Mouse (Mus musculus): ENCODE measurements around the gene Gpr19. TPM values are rescaled to one million over a fixed set of nuclear protein-coding genes. Genes with fewer than 3 reads are reported as not detected.
A peak's percentile ranks its signal among the peaks of the same experiment; 100 is the strongest.

Gpr19 gene
- polyA plus RNA-seq, 1 experiment from 2014 or later: 29.9 TPM

- no peaks in the 10 kb centered on the region for H3K36me3 ChIP-seq
- no peak overlapping the region for H3K27ac ChIP-seq
- no peak overlapping the region for H3K4me3 ChIP-seq
- H3K9me3 ChIP-seq: no peaks in the 10 kb centered on the region
- DNase-seq (ENCODE audit: low spot score): no peak
- WGBS: 83% methylated on average over 2 of the region's 2 CpGs
- peaks cover 10% of the 10 kb centered on the region for H3K4me1 ChIP-seq (replicated peaks)
- H3K27me3 ChIP-seq (ENCODE audit: insufficient read depth, poor library complexity, severe bottlenecking): no peaks in the 10 kb centered on the region
These were observed 48.9 kb downstream of the Gpr19 start for GRCm38 (mm10) chr6:134849461-134849860.

GRCm38 (mm10) chr6:134848197-134848890 is 50.0 kb downstream of the Gpr19 start:
- WGBS: 80% methylated on average over 5 of the region's 5 CpGs
- Histone ChIP-seq H3K27me3 (ENCODE audit: insufficient read depth, poor library complexity, severe bottlenecking) (no peaks in the 10 kb centered on the region), H3K36me3 (no peaks in the 10 kb centered on the region)

GRCm38 (mm10) chr6:134847550-134847949 is 50.8 kb downstream of the Gpr19 start:
- no peaks in the 10 kb centered on the region for H3K9me3 ChIP-seq
- no peaks in the 10 kb centered on the region for H3K36me3 ChIP-seq
- 0 out of 2 replicates have a peak, but pooled peaks cover 3% of the 10 kb centered on the region for H3K4me1 ChIP-seq (replicated peaks)
- 81% methylated on average over 4 of the region's 4 CpGs for WGBS
- H3K4me3 ChIP-seq: no peak overlapping the region
- H3K27ac ChIP-seq: no peak overlapping the region
- no peak for DNase-seq (ENCODE audit: low spot score)
- H3K27me3 ChIP-seq (ENCODE audit: insufficient read depth, poor library complexity, severe bottlenecking): no peaks in the 10 kb centered on the region

More at GRCm38 (mm10) chr6:134848197-134848890, 50.0 kb downstream of the Gpr19 start:
- 0 out of 2 replicates have a peak, but pooled peaks cover 3% of the 10 kb centered on the region for H3K4me1 ChIP-seq (replicated peaks)
- H3K4me3 ChIP-seq: no peak overlapping the region
- no peaks in the 10 kb centered on the region for H3K9me3 ChIP-seq
- peak; percentile 30 for DNase-seq (ENCODE audit: low spot score)
- no peak overlapping the region for H3K27ac ChIP-seq

GRCm38 (mm10) chr6:134846308-134846707 is 52.1 kb downstream of the Gpr19 start:
- WGBS: 79% methylated on average over 6 of the region's 6 CpGs
- no peaks in the 10 kb centered on the region for H3K9me3 ChIP-seq
- peak overlapping the region; percentile 26; the same call in 1 of the 2 replicates for H3K27ac ChIP-seq

GRCm38 (mm10) chr6:134845726-134846125 is 52.7 kb downstream of the Gpr19 start:
- Histone ChIP-seq H3K27me3 (ENCODE audit: insufficient read depth, poor library complexity, severe bottlenecking) (no peaks in the 10 kb centered on the region), H3K36me3 (no peaks in the 10 kb centered on the region), H3K4me1 (replicated peaks) (0 out of 2 replicates have a peak, but pooled peaks cover 3% of the 10 kb centered on the region), H3K4me3 (no peak overlapping the region), H3K9me3 (no peaks in the 10 kb centered on the region), H3K27ac (no peak overlapping the region)
- WGBS: 87% methylated on average over 4 of the region's 4 CpGs
- no peak for DNase-seq (ENCODE audit: low spot score)

More at GRCm38 (mm10) chr6:134846308-134846707, 52.1 kb downstream of the Gpr19 start:
- Histone ChIP-seq H3K4me1 (replicated peaks) (0 out of 2 replicates have a peak, but pooled peaks cover 3% of the 10 kb centered on the region), H3K36me3 (no peaks in the 10 kb centered on the region), H3K4me3 (no peak overlapping the region), H3K27me3 (ENCODE audit: insufficient read depth, poor library complexity, severe bottlenecking) (no peaks in the 10 kb centered on the region)
- DNase-seq (ENCODE audit: low spot score): no peak

- H3K36me3 ChIP-seq: no peaks in the 10 kb centered on the region
- no peak for DNase-seq (ENCODE audit: low spot score)
- H3K27ac ChIP-seq: no peak overlapping the region
- H3K27me3 ChIP-seq (ENCODE audit: insufficient read depth, poor library complexity, severe bottlenecking): no peaks in the 10 kb centered on the region
- 82% methylated on average over 2 of the region's 2 CpGs for WGBS
- no peaks in the 10 kb centered on the region for H3K9me3 ChIP-seq
- no peaks in the 10 kb centered on the region for H3K4me1 ChIP-seq (replicated peaks)
- H3K4me3 ChIP-seq: no peak overlapping the region
These were observed 58.0 kb downstream of the Gpr19 start for GRCm38 (mm10) chr6:134840346-134840745.

- Histone ChIP-seq H3K27me3 (ENCODE audit: insufficient read depth, poor library complexity, severe bottlenecking) (no peaks in the 10 kb centered on the region), H3K4me3 (no peak overlapping the region), H3K4me1 (replicated peaks) (no peaks in the 10 kb centered on the region), H3K27ac (no peak overlapping the region), H3K9me3 (no peaks in the 10 kb centered on the region), H3K36me3 (no peaks in the 10 kb centered on the region)
- no peak for DNase-seq (ENCODE audit: low spot score)
- 90% methylated on average over 4 of the region's 4 CpGs for WGBS
These were observed 60.3 kb downstream of the Gpr19 start for GRCm38 (mm10) chr6:134838111-134838510.

- WGBS: 81% methylated on average over 9 of the region's 9 CpGs
- H3K36me3 ChIP-seq: no peaks in the 10 kb centered on the region
- H3K27me3 ChIP-seq (ENCODE audit: insufficient read depth, poor library complexity, severe bottlenecking): no peaks in the 10 kb centered on the region
- peaks cover 10% of the 10 kb centered on the region; the same call in 1 of the 2 replicates for H3K4me1 ChIP-seq (replicated peaks)
- DNase-seq (ENCODE audit: low spot score): no peak
- no peak overlapping the region for H3K27ac ChIP-seq
- H3K4me3 ChIP-seq: no peak overlapping the region
- no peaks in the 10 kb centered on the region for H3K9me3 ChIP-seq
These were observed 63.7 kb downstream of the Gpr19 start for GRCm38 (mm10) chr6:134834585-134835251.

GRCm38 (mm10) chr6:134830776-134831175 is 67.6 kb downstream of the Gpr19 start:
- 4% methylated on average over 10 of the region's 10 CpGs for WGBS
- no peaks in the 10 kb centered on the region for H3K27me3 ChIP-seq (ENCODE audit: insufficient read depth, poor library complexity, severe bottlenecking)
- peak overlapping the region; percentile 80 for H3K4me3 ChIP-seq
- no peaks in the 10 kb centered on the region for H3K9me3 ChIP-seq
- H3K4me1 ChIP-seq (replicated peaks): peaks cover 19% of the 10 kb centered on the region
- DNase-seq (ENCODE audit: low spot score): no peak
- H3K27ac ChIP-seq: 0 out of 2 replicates have a peak overlapping the region, but pooled peaks have one; percentile 90
- no peaks in the 10 kb centered on the region for H3K36me3 ChIP-seq

GRCm38 (mm10) chr6:134829786-134830700 is 68.3 kb downstream of the Gpr19 start, which contains the start of gene Crebl2:
Crebl2 (plus strand) TSS chr6:134830154.
- H3K36me3 ChIP-seq: no peaks in the 10 kb centered on the region
- no peaks in the 10 kb centered on the region for H3K9me3 ChIP-seq
- no peaks in the 10 kb centered on the region for H3K27me3 ChIP-seq (ENCODE audit: insufficient read depth, poor library complexity, severe bottlenecking)
- under 1% methylated on average over 57 of the region's 58 CpGs for WGBS
- peak within 1 kb of the TSS; percentile 80 for H3K4me3 ChIP-seq
- peak; percentile 98 for DNase-seq (ENCODE audit: low spot score)
- peaks cover 19% of the 10 kb centered on the region for H3K4me1 ChIP-seq (replicated peaks)
- H3K27ac ChIP-seq: peak within 1 kb of the TSS; percentile 90

- H3K36me3 ChIP-seq: no peaks in the 10 kb centered on the region
- H3K4me1 ChIP-seq (replicated peaks): 0 out of 2 replicates have a peak, but pooled peaks cover 5% of the 10 kb centered on the region
- WGBS: 66% methylated on average over 10 of the region's 10 CpGs
- H3K27ac ChIP-seq: no peak overlapping the region
- no peaks in the 10 kb centered on the region for H3K27me3 ChIP-seq (ENCODE audit: insufficient read depth, poor library complexity, severe bottlenecking)
- no peak for DNase-seq (ENCODE audit: low spot score)
- H3K9me3 ChIP-seq: no peaks in the 10 kb centered on the region
- no peak overlapping the region for H3K4me3 ChIP-seq
These were observed 75.5 kb downstream of the Gpr19 start for GRCm38 (mm10) chr6:134822844-134823243.

GRCm38 (mm10) chr6:134820411-134820810 is 78.0 kb downstream of the Gpr19 start:
- no peak for DNase-seq (ENCODE audit: low spot score)
- no peaks in the 10 kb centered on the region for H3K9me3 ChIP-seq
- H3K4me3 ChIP-seq: no peak overlapping the region
- H3K27me3 ChIP-seq (ENCODE audit: insufficient read depth, poor library complexity, severe bottlenecking): no peaks in the 10 kb centered on the region
- WGBS: 64% methylated on average over 6 of the region's 6 CpGs
- H3K27ac ChIP-seq: no peak overlapping the region
- 0 out of 2 replicates have a peak, but pooled peaks cover 5% of the 10 kb centered on the region for H3K4me1 ChIP-seq (replicated peaks)
- no peaks in the 10 kb centered on the region for H3K36me3 ChIP-seq
